Mouse (Mus musculus): ENCODE results near the gene Add3.

DNA sequence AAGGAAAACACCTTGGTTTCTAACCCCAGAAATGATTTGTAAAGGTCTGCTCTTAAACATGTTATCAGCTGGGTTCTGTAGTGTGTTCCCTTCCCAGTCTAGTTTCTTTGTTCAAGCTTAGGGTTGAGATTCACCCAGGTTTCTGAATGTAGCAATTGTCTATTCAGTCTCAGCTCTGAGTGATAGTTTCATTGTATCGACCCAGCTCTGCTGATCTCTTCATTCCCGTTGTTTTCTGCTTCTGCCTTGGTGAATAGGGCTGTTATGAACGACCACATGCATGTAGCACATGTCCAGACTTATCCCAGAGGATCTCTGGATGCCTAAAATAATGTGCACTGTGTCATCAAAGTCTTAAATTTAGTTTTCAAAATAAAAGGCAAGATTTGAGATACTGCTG is 19.8 kb upstream of the Add3 start:
- TF ChIP-seq CTCF (IDR thresholded peaks at IDR 0.05) (no peak), EP300 (IDR thresholded peaks at IDR 0.05) (no peak)

Measured in lung, postnatal 0 days (tissue).